Mouse (Mus musculus) retina, embryonic 14.5 days (tissue): ENCODE measurements at regions not wholly inside any gene's neighbourhood (a gene's known extent, or its start where the extent isn't known, plus 50 kb on each side); places are given as distances from the start of the nearest gene placed in this dataset.

Experiments used
- DNase-seq: peaks from one replicate; pipeline ENCODE4 v3.0.0-alpha.2; 2015; ENCODE audit warnings: low spot score

GRCm38 (mm10) chr6:127252000-127252721, 100.2 kb upstream of the Ccnd2 start:
- peak; percentile 20 for DNase-seq

- no peak for DNase-seq
Observed at GRCm38 (mm10) chr6:127253935-127254334, 101.9 kb upstream of the Ccnd2 start.

GRCm38 (mm10) chr6:127263903-127264680, 112.1 kb upstream of the Ccnd2 start:
- no peak for DNase-seq

GRCm38 (mm10) chr6:127265063-127265775, 113.2 kb upstream of the Ccnd2 start:
- no peak for DNase-seq

- peak; percentile 41 for DNase-seq
Observed at GRCm38 (mm10) chr6:127265901-127266812, 114.2 kb upstream of the Ccnd2 start.

- peak; percentile 61 for DNase-seq
Observed at GRCm38 (mm10) chr6:127266813-127267165, 114.8 kb upstream of the Ccnd2 start.

- no peak for DNase-seq
Observed at GRCm38 (mm10) chr6:127269021-127269420, 117.0 kb upstream of the Ccnd2 start.

GRCm38 (mm10) chr6:127269525-127270044, 117.6 kb upstream of the Ccnd2 start:
- no peak for DNase-seq

GRCm38 (mm10) chr6:127270774-127271173, 118.8 kb upstream of the Ccnd2 start:
- no peak for DNase-seq

- DNase-seq, result no peak
Observed at GRCm38 (mm10) chr6:127271418-127271817, 119.4 kb upstream of the Ccnd2 start.

- no peak for DNase-seq
Observed at GRCm38 (mm10) chr6:127272630-127273029, 120.6 kb upstream of the Ccnd2 start.

- DNase-seq, result no peak
Observed at GRCm38 (mm10) chr6:127274732-127275429, 122.9 kb upstream of the Ccnd2 start.

GRCm38 (mm10) chr6:127275430-127275784, 123.4 kb upstream of the Ccnd2 start:
- DNase-seq, result no peak

- no peak for DNase-seq
Observed at GRCm38 (mm10) chr6:127276362-127276761, 124.4 kb upstream of the Ccnd2 start.

GRCm38 (mm10) chr6:127278402-127278801, 126.4 kb upstream of the Ccnd2 start:
- no peak for DNase-seq

- DNase-seq, result no peak
Observed at GRCm38 (mm10) chr6:127284226-127284625, 132.2 kb upstream of the Ccnd2 start.

- no peak for DNase-seq
Observed at GRCm38 (mm10) chr6:127286681-127287476, 134.9 kb upstream of the Ccnd2 start.

- no peak for DNase-seq
Observed at GRCm38 (mm10) chr6:127288946-127289345, 137.0 kb upstream of the Ccnd2 start.

- DNase-seq, result no peak
Observed at GRCm38 (mm10) chr6:127291937-127292336, 139.9 kb upstream of the Ccnd2 start.

GRCm38 (mm10) chr6:127293829-127294228, 141.8 kb upstream of the Ccnd2 start:
- DNase-seq, result no peak
